Mouse (Mus musculus): Measurements from ENCODE around the gene Enpp1.

DNA sequence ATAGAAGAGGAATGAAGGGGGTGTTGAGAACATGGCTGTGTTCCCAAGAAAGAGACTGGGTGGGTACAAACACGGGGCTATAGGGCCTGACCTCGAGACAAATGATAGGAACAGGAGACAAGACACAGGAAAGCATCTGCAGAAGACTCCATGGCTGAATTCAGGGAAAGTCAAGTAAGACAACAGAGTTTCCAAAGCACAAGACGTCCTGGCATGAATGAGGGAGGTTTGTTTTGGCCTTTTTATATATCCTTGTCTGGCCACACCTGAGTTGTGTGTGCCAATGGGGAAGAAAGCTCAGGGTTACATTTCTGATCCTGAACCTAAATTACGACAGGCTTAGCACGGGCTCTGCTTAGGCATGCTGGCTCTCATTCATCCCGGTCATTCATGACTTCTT lies 4.2 kb downstream of the Enpp1 start:
- TF ChIP-seq CTCF (IDR thresholded peaks at IDR 0.05; ENCODE audit: borderline replicate concordance, extremely low read depth, insufficient read depth, insufficient read length) = no peak
- TF ChIP-seq POLR2A (IDR thresholded peaks at IDR 0.05; ENCODE audit: borderline replicate concordance, extremely low read depth, insufficient read depth, insufficient read length, poor library complexity, severe bottlenecking) = no peak

Data from brain, embryonic 14.5 days (tissue).